Mouse (Mus musculus) splenic B cell, adult 2 months (primary cell): ENCODE data around the gene Cox5a.

Experiments
- DNase-seq: peaks from one replicate; pipeline ENCODE4 v3.0.0-alpha.2; 2011; ENCODE audit warnings: low read depth, low spot score
- H3K27me3 ChIP-seq: 2 replicates; pipeline ENCODE4 v1.6.1; 2012; ENCODE audit warnings: mild to moderate bottlenecking, low read length, moderate library complexity, mixed read lengths; ENCODE audit not compliant: control insufficient read depth, poor library complexity, insufficient read depth, severe bottlenecking
- H3K36me3 ChIP-seq: 2 replicates; pipeline ENCODE4 v1.6.1; 2012; ENCODE audit warnings: mild to moderate bottlenecking, low read length, moderate library complexity, mixed read lengths; ENCODE audit not compliant: control insufficient read depth, poor library complexity, insufficient read depth, severe bottlenecking

Gene Cox5a

DNA sequence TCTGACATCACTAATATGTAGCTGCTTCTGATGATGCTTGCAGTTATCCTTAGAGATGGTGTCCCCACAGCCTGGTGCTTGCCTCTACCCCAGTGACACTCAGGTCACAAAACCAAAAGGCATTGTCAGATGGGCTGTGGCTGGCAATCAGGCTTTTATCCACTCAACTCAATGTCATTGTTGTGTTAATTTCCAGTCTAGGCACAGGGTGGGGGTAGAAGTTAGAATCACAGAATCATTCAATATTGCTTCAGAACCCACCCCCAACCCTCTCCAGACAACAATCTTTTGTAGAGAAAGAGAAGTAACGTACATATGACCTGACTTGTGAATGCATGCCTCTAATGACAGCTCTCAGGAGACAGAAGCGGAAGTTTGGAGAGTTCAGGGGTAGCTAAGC is 10.5 kb upstream of the Cox5a start:
- no peaks in the 10 kb centered on the region for H3K36me3 ChIP-seq
- no peak for DNase-seq
- H3K27me3 ChIP-seq: peaks cover 1% of the 10 kb centered on the region; the same call in 1 of the 2 replicates

DNA sequence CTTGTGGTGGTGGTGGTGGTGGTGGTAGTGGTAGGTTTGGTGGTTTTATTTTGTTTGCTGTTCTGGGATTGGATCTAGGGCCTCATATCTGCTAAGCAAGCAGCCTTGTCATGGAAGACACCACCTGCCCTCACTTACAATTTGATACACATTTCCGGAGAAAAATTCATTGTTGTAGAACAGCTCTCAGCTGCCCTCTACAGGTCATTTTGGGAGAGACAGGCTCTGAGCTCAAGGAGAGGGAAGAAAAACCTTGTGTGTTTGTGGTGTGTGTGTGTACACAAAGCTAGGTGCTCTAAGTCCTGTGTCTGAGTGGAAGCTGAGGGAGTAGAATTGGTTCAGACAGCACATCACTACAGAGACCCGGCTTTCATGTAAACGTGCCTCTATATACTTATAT is 4.0 kb upstream of the Cox5a start:
- Histone ChIP-seq H3K27me3 (no peaks in the 10 kb centered on the region), H3K36me3 (no peaks in the 10 kb centered on the region)
- DNase-seq: peak; percentile 87

DNA sequence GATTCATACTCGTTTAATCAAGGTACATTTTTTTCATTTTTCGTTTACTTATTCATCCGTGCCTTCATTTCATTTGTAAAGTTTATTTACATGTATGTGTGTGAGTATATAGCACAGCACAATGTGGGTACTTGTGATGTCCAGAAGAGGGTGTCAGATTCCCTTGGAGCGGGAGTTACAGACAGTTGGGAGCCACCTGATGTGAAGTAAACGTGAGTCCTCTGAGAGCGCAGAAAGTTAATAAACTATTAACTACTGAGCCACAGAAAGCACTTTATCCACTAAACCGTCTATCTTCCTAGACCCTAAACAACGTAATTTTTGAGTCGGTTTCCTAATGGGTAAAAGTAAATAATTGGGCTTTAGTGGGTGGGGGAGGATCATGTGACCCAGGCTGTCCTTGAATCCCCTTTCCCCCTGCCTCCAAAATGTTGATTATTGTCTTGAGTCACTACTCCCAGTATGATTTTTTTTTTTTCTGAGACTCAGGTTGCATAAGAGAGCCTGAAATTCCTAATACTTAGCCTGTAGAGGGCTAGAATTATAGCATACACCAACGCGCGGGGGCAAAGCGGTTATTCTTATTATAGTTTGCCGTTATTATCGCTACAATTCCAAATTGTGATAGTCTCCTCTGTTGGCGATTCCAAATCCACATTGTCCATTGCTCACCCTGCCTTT is 559 bp upstream of the Cox5a start:
- Histone ChIP-seq H3K27me3 (no peaks in the 10 kb centered on the region), H3K36me3 (no peaks in the 10 kb centered on the region)
- DNase-seq: no peak

DNA sequence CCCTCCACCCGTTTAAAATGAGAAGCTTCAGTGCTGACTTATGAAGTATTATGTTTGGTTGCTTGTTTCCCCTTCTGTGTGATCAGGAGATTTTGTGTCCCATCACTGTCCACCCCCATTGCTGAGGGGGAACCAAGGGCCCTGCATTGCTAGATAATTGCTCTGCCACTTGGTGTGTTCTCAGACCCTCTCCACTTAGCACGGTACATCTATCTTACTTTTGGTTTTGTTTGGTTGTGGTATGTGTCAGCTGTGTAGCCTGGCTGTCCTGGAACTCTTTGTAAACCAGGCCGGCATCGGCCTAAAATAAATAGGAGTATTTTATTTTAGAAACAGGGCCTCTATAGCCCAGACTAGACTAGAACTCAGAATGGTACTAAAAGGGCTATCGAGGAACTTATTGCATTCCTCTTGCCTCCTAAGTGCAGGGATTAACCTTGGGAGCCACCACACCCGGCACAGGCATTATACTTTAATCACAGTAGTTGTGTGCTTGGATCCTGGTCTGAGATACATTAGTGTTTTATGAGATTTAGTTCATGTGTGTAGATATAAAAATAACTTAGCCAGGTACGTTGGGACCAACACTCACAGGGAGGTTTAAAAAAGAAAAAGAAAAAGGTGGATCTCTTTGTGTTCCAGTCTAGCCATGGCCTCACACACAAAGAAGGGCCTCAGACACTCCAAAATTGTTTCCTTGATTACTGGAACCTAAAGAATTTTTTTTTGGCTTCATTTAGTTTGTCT is 1.2 kb downstream of the Cox5a start:
- Histone ChIP-seq H3K36me3 (no peaks in the 10 kb centered on the region), H3K27me3 (no peaks in the 10 kb centered on the region)
- DNase-seq: no peak

DNA sequence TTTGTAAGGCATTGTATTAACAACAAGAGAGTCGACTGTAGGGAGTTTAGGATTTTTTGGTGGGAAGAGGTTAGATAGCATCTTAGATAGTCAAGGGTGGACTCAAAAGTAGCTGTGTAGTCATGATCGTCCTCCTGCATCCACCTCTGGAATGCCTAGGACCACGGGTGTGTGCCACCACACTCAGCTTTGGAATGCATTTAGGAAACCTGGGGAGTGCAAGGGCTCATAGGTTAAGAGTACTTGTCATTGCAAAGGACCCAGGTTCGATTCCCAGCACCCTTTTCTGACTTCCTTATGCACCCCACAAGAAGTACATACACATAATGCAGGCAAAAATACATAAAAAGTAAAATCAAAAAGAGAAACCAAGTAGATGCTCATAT is 1.8 kb downstream of the Cox5a start:
- no peaks in the 10 kb centered on the region for H3K36me3 ChIP-seq
- no peak for DNase-seq
- no peaks in the 10 kb centered on the region for H3K27me3 ChIP-seq

DNA sequence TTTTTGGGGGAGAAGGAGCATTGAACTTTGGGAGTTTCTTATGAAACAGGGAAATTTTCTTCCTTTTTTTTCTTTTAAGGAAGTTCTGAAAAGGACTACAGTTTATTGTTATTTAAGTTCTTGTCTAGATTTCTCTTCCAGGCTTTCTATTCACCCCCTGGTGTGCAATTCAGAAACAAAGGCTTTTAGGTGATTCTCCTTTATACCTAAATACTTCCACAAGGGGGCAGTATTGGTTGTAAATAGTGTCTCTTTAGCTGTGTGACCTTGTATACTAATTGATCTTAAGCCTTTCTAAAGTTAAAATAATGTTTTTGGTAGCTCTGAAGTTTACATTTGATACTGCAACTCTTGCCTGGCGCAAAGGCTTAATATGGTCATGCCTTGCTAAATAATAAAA is 2.7 kb downstream of the Cox5a start:
- DNase-seq: peak; percentile 81
- no peaks in the 10 kb centered on the region for H3K27me3 ChIP-seq
- H3K36me3 ChIP-seq: no peaks in the 10 kb centered on the region

DNA sequence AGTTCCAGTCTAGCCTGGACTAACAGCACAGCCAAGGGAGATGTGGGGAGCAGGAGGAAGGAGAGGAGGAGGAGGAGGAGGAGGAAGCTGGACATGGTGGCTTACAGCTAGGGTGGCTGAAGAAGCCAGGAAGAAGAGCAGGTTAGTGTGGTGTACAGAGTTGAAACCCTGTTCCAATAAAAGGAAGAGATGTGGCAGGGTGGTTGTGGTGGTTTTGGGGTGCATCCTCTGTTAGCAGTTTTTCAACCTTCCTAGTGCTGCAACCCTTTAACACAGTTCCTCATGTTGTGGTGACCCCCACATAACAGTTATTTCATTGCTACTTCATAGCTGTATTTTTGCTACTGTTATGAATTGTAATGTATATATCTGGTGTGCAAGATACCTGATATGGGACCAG is 3.4 kb downstream of the Cox5a start:
- Histone ChIP-seq H3K27me3 (no peaks in the 10 kb centered on the region), H3K36me3 (no peaks in the 10 kb centered on the region; the same call in 1 of the 2 replicates)
- DNase-seq: no peak

DNA sequence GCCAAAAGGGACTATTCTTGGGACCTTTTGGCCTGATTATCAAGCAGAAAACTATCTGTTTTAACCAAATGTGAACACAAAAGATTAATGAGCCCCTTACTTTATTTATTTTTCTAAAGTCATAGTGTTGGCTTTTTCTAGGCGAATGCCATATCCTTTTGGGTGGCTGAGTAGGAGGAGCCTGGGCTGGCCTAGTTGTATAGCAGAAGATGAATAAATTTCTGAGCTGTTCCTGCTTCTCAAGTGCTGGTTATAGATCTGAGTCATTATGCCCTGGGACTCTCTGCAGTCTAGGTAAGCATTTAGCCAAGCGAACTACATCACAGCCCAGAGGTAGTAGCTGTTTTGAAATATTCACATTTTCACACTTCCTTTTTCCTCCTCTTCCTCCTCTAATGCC is 4.4 kb downstream of the Cox5a start:
- no peak for DNase-seq
- no peaks in the 10 kb centered on the region; the same call in 1 of the 2 replicates for H3K36me3 ChIP-seq
- H3K27me3 ChIP-seq: no peaks in the 10 kb centered on the region

DNA sequence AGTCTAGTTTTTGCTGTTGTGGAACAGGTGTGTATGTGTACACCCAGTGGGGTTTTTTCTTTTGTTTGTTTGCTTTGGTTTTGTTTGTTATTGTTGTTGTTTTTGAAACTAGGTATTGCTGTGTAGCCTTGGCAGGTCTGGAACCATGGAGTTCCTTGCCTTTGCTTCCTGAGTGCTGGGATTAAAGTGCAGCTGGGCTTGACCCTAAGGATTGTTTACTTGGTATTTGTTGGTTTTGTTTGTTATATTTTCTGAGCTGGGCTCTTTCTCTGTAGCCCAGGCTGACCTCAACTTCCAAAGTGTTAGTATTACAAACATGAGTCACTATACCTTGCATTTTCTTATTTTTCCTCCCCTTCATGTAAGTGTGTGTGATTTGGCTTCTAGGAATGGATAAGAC is 5.4 kb downstream of the Cox5a start:
- Histone ChIP-seq H3K36me3 (peaks cover 2% of the 10 kb centered on the region; the same call in 1 of the 2 replicates), H3K27me3 (no peaks in the 10 kb centered on the region)
- DNase-seq: no peak

DNA sequence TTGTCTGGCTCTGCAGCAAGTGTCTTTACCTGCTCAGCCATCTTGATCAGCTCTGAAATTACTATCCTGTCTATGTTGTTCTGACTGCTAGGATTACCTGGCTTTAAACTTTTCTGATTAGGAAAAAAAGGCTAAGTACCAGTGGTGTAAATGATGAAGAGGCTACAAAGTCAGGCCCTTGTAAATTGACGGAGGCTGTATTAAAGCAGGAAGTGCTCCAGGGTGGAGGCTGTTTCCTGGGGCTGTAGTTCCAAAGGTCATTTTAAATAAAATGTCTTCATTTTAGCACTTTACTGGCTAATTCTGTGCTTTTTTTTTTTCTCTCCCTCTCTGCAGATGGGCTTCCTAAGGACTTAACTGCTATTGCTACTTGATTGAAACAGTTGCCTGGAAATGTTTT is 10.9 kb downstream of the Cox5a start:
- H3K36me3 ChIP-seq: peaks cover 16% of the 10 kb centered on the region; the same call in 1 of the 2 replicates
- no peaks in the 10 kb centered on the region for H3K27me3 ChIP-seq
- DNase-seq: no peak

DNA sequence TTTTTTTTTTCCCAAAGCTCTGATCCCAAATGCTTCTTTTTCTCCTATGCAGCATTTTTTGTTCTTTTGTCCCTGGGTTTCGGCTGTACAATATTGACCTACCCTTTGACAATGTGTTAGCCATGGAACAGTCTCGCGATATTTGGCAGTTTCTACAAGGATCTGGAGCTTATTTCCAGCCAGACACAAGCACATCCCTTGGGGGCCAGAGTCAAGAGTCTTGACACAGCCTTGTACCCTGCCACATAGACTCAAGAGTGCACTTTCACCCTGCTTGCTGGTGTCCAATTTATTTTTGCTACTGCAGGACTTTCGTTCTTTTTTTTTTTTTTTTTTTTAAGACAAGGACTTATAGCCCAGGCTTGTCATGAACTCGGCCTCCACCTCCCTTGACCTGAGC is 15.3 kb downstream of the Cox5a start:
- DNase-seq: no peak
- Histone ChIP-seq H3K27me3 (no peaks in the 10 kb centered on the region), H3K36me3 (peaks cover 14% of the 10 kb centered on the region; the same call in 1 of the 2 replicates)

DNA sequence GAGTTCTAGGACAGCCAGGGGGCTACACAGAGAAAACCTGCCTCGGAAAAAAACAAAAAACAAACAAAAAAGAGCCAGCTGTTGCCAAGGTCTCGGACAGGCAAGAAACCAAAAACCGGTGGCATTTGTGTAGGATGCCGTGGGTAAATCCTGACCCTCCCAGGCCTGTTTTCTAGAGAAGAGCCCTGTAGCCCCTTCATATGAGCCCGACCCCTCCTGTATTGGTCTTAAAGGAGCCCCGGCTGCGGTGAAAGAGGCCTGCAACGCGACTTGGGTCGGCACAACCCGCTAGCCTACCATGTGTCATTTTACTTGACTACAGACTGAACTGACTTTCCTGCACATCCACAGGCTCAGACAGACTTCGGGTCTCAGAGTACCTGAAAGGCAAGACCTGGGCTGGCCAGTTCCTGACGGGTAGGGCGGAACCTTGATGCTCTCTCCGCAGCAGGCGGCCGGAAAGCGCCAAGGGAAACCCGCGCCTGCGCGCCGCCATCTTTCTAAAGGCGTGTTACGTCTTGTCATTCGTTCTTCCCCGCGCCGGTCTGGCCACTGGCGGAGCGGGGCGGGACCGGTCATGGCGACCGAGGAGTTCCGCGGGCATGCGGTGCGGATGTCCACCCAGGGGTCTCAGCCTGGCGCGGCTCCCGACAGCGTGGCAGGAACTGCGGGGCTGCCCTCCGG is 16.1 kb downstream of the Cox5a start, which contains the start of gene Fam219b:
Gene Fam219b, plus strand, starts transcription at position 485 of the 684 bp plus-strand sequence.
- DNase-seq: peak; percentile 87
- no peaks in the 10 kb centered on the region for H3K27me3 ChIP-seq
- peaks cover 7% of the 10 kb centered on the region; the same call in 1 of the 2 replicates for H3K36me3 ChIP-seq

DNA sequence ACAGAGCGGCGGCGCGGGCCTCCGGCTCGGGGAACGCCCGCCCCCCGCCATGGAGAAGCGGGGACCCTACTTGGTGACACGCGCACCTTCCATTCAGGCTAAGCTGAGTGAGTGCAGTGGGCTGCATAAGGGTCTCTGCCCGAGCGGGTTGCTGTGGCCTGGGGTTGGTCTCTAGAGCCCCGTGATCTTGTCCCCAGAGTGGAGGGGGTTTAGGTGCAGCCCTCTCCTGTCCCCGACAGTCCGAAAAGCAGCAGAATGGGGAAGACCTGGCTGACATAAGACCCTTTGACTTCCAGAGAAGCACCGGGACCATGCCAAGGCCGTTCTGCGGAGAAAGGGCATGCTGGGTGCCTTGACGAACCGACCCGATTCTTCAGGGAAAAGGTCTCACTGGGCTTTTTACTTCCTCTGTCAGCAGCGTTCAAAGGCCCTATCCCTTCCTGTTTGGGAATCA is 16.7 kb downstream of the Cox5a start:
- no peaks in the 10 kb centered on the region for H3K27me3 ChIP-seq
- DNase-seq: no peak
- H3K36me3 ChIP-seq: peaks cover 4% of the 10 kb centered on the region; the same call in 1 of the 2 replicates

DNA sequence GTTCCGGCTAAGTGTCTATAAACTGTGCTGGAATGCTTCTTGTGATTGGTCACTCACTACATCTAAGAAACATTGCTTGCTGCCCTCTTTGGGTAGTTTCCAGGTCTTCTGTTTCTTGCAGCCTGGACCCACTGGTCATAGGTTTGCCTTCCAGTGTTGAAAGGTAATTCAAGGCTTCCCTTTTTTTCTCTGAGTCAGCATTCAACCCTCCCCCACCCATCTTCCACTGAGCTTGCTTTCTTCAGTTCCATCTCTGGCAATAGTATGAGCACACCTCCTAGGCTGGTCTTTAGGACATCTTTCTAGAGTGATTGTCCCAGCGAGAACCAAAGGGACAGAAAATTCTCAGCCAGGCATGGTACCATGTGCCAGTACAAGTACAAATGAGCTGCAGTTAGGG is 18.5 kb downstream of the Cox5a start:
- Histone ChIP-seq H3K27me3 (no peaks in the 10 kb centered on the region), H3K36me3 (no peaks in the 10 kb centered on the region)
- no peak for DNase-seq

DNA sequence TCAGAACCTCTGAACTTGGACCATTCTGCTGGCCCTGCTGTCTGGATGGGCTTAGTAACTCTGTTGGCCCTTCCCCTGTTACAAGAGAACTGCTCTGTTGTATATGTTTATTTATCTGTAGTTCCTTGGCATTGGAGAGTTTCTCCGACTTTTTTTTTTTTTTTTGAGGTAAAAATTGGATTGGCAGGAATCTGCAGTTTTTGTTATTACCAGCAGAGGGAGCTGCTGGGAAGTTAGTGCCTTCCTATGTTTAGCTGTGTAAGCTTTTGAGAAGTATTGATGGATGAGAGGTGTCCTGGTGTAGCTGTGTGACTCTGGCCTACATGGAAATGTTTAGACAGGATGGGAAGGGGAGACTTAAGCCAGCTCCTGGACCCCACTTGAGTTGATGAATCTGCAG is 20.2 kb downstream of the Cox5a start:
- Histone ChIP-seq H3K27me3 (no peaks in the 10 kb centered on the region), H3K36me3 (peaks cover 1% of the 10 kb centered on the region; the same call in 1 of the 2 replicates)
- DNase-seq: peak; percentile 71
